Mouse (Mus musculus): ENCODE results near the gene Spata31d1d.
"Not testable (repeated sequence)": the region's sequence is repeated elsewhere in the genome, so short reads cannot be mapped to it uniquely, and the experiment has no call there.

The Spata31d1d gene

GRCm38 (mm10) chr13:59731652-59732051, at the start of gene Spata31d1d:
Gene Spata31d1d, minus strand, starts transcription at chr13:59731752.
- CTCF ChIA-PET: no interaction called here

GRCm38 (mm10) chr13:59779744-59780264, 48.3 kb upstream of the Spata31d1d start:
- CTCF ChIA-PET: not testable (repeated sequence)

- CTCF ChIA-PET: no interaction called here
Measured at GRCm38 (mm10) chr13:59779213-59779612, 47.7 kb upstream of the Spata31d1d start.

- CTCF ChIA-PET: no interaction called here
Measured at GRCm38 (mm10) chr13:59775168-59775567, 43.6 kb upstream of the Spata31d1d start.

- CTCF ChIA-PET: no interaction called here
Measured at GRCm38 (mm10) chr13:59771257-59771656, 39.7 kb upstream of the Spata31d1d start.

GRCm38 (mm10) chr13:59770847-59771246, 39.3 kb upstream of the Spata31d1d start:
- CTCF ChIA-PET: no interaction called here

DNA sequence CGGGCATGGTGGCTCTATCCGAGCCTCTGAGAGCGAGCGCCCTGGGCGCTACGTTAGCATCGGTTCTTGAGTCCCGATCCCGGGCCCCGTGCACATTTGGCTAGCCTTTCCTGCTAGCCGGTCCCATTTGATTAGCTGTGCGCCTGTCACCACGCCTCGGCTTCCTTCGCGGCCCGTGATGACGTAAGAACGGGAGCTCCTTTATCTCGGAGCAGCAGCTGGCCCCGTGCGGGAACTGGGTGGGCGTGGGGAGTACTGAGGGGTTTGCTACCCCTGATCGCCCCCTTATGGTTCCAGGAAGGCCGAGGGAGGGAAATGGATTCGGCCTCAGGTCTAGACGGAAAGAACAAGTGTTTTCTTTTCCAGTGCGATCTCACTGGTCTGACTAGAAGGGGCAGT, 38.6 kb upstream of the Spata31d1d start:
- CTCF ChIA-PET: no interaction called here

DNA sequence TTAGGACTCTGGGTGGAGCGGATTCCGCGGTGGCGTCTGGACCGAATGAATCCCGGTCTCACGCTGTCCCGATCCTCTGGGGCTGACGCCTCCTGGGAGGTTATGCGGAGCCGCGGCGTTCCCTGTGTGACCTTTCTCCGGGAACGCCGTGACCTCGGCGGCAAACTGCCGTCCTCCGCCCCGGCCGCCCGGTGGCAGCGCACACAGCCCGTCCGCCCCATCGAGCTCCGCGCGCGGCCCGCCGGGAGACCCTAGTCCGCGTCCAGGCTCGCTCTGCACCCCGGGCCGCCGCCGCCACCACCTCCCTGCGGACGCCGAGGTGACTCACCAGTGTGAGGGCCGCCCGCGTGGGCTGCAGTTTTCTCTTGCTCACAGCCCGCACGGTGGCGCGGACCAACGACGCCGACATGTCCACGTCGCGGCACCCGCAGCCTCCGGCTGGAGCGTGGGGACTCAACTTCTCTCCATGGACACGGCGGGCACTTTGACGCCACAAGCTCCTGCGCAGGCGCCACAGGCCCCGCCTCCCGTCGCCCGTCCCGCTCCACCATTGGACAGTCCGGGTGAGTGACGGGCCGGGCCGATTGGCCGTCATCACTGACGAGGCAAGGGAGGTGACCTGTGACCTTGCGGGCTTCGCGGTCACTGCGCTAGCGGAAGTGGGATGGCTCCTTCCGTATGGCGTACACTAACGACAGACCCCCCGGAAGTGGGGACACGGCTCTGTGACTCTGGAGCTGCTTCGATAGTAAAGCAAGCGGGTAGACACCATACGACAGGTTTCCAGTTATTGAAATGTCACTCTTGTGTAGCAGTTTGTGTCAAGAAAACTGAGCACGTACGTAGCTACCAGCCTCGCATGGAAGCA, 38.0 kb upstream of the Spata31d1d start, which contains the start of gene Isca1:
Gene Isca1, minus strand, starts transcription at position 515 of the 868 bp plus-strand sequence.
- CTCF ChIA-PET: no interaction called here

DNA sequence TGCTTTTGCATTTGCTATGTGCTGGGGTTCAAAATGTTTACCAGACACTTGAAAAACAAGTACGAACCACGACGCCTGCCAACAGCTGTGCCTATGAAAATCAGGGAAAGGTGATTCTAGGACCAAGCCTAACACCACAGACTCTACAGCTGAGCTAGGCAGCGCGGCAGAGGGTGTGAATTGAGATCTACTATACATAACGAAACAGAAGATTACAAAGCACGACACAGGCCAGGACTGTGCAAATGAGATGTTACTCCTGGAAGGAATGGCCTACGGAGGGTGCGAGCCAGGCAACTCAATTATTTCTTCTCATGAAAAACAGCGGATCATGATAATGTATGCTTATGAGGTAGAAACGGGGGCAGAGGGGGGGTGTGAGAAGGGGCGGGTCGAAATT, 37.0 kb upstream of the Spata31d1d start:
- CTCF ChIA-PET: no interaction called here

GRCm38 (mm10) chr13:59766786-59767515, 35.4 kb upstream of the Spata31d1d start:
- CTCF ChIA-PET: interaction anchor here (0.6 kb wide), 1 partner anchor 1492 kb away, joined by 3 read pairs; the partner anchor contains the start of gene Gkap1

DNA sequence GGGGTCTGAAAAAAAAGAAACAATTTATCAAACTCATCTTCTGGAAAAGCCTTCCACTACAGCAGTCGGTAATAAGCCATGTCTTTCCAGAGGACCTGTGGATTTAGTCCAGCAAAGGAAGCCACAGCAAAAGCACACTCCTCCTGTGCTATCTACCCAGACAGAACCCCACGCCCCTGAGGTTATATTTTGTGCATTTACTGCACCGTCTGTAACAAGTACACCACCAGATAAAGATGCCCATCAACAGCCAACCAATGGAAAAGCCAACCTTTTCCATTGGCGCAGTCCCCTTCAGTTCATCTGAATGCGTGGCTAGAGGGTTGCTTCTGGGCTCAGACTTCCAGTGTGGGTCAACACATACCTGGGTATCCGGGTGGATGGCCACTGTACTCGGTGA, 31.2 kb upstream of the Spata31d1d start:
- CTCF ChIA-PET: no interaction called here

DNA sequence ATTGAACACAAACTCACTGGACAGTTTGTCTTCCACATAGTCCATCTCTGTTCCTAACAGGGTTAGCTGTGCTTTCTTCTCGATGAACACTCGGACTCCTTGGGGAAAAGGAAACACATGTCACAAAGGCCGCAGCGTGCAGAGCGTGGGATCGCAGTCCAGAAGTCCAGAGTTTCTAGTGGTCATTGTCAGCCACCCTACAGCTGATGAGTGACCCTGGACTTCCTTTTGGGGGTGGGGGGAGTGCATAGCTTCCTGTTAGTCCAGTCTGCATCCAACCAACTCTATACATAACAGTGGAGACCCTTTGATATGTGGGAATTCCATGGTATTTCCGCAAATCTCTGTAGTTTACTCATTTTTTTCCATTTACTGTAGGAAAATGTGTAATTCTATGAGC, 25.4 kb upstream of the Spata31d1d start:
- CTCF ChIA-PET: no interaction called here

- CTCF ChIA-PET: no interaction called here
Measured at GRCm38 (mm10) chr13:59750310-59750709, 18.8 kb upstream of the Spata31d1d start.

- CTCF ChIA-PET: no interaction called here
Measured at GRCm38 (mm10) chr13:59746711-59747110, 15.2 kb upstream of the Spata31d1d start, which contains the start of gene 1700014D04Rik. Gene 1700014D04Rik, minus strand, starts transcription at chr13:59746752.

DNA sequence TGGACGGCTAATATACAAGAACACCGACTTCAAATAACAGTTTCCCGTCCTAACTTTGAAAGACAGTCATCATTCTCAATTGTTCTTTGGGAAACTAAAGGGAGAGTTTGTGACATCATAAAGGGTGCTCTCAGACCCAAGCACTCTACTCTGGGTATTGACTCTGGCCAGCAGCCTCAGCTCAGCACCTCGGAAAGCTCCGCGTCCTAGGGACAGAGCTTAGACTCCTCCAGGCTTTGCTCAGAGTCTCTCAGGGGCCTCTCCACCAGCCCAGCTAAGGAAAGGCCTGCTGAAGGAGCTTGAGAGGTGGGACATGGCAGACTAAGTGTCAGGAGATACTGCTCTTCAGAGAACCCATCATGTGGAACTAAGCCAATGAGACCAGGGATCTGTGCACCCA, 14.6 kb upstream of the Spata31d1d start:
- CTCF ChIA-PET: no interaction called here

- CTCF ChIA-PET: no interaction called here
Measured at GRCm38 (mm10) chr13:59745462-59745861, 13.9 kb upstream of the Spata31d1d start.

GRCm38 (mm10) chr13:59741697-59742096, 10.1 kb upstream of the Spata31d1d start:
- CTCF ChIA-PET: no interaction called here

DNA sequence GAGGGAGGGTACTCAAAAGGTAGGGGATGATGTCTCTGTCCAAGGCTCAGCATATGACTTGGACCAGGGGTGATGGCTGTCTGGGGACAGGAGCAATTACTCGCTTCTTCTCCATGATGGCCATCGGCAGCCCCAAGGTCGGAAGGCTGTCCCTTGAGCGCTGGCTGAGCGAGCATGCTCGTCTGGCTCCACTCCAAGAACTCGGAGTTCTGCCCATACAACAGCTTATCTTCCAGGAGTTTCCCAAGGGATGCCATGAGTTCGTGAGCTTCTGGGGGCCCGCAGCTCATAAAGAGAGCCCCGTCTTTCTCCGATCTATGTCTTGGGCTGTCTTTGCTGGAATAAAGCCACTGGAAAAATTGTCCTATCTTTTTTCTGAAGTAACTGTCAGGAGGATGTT, 9.5 kb upstream of the Spata31d1d start:
- CTCF ChIA-PET: no interaction called here

DNA sequence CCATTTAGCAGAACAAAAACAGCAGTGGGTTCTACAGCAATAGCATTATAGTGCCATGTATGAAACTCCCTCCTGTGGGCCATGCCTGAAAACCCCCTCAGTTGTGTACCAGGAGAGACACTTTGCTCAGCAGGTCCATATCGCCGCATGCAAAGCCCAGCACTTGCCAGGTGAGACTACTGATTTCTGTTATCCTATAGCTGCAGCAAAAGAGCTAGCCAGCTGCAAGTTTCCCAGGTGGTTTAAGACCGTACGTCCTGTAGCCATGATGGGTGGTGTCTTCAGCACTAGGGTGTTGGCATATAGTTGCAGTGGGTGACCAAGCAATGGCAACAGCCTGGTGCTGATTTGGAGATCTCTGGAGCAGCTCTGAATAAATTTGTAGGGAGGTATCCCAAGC, 7.8 kb upstream of the Spata31d1d start:
- CTCF ChIA-PET: no interaction called here

DNA sequence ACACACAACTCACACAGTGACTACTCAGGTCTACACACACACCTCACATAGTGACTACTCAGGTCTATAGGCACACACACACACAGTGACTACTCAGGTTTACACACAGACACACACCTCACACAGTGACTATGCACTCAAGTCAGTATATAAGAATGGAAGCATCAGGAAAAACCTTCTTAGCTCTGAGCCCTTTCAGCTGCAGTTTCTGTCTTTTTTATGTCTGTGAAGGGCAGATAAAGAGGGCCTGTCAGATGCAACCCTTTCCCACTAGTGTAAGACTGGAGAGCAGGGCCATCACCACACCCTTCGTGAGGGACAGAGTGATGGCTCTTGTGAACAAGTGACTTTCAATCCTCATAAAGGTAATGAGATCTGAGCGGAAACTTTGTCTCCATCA, 6.9 kb upstream of the Spata31d1d start:
- CTCF ChIA-PET: no interaction called here

DNA sequence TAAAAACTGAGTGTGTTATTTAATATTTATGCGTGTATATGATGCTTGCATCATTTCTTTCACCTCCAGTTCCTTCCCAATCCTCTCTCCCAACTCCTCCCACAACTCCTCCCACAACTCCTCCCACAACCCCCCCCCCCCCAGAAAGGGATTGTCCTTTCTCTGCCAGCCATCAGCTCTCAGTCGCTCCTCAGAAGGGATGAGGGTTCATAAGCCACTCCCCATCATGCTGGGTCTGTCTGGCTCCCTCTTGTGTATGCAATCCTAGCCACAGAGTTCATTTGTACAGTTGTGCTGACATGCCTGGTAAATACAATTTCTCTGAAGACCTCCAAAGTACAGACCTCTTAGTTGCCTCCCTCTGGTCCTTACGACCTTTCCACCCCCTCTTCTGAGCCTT, 3.6 kb upstream of the Spata31d1d start:
- CTCF ChIA-PET: no interaction called here

DNA sequence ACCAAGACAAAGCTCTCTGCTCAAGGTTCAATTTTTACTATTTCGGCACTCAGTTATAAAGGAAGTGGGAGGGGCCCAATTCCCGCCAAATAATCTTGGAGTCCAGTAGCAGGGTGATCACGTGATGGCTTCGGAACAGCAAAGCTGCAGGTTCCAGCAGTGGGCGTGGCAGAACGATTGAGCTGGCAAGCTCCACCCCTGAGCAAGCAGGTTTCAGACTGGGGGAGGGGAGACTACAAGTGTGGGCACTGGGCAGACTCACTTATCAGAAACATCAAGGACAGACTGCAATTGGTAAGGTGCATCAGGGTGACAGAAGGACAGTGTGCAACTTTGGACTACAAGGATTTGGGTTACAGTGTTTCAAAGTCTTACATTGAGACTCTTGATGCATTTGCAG, 2.8 kb upstream of the Spata31d1d start:
- CTCF ChIA-PET: not testable (repeated sequence)

GRCm38 (mm10) chr13:59733936-59734335, 2.4 kb upstream of the Spata31d1d start:
- CTCF ChIA-PET: no interaction called here

All from spleen, embryonic (tissue).